Mouse (Mus musculus) stomach, embryonic 14.5 days (tissue): ENCODE results near the gene Cdkn1a. TPM values are rescaled to one million over a fixed set of nuclear protein-coding genes. Genes with fewer than 3 reads are reported as not detected.
"Not testable (repeated sequence)": the region's sequence is repeated elsewhere in the genome, so short reads cannot be mapped to it uniquely, and the experiment has no call there.

ENCODE experiments used
- ATAC-seq: fragments of 200-750 bp; cut with Nextera tagmentation; 2 replicates; pipeline ENCODE4 v1.8.0; 2017; ENCODE audit warnings: low read depth, moderate TSS enrichment; ENCODE audit not compliant: insufficient number of reproducible peaks, insufficient read depth, low FRiP score
- H3K27ac ChIP-seq: fragments of 300-500 bp; sonication (generic); 2 replicates; pipeline ENCODE4 v1.5.1; 2014; ENCODE audit warnings: mild to moderate bottlenecking, low read length, moderate library complexity, mixed read lengths
- H3K27me3 ChIP-seq: fragments of 300-500 bp; sonication (generic); 2 replicates; pipeline ENCODE4 v1.6.1; 2014; ENCODE audit warnings: low read length, control low read depth, mixed read lengths; ENCODE audit not compliant: control insufficient read depth, insufficient read depth
- H3K36me3 ChIP-seq: fragments of 300-500 bp; sonication (generic); 2 replicates; pipeline ENCODE4 v1.6.1; 2014; ENCODE audit warnings: mild to moderate bottlenecking, control low read depth, low read length, moderate library complexity, mixed read lengths; ENCODE audit not compliant: control insufficient read depth, insufficient read depth
- H3K4me1 ChIP-seq: fragments of 300-500 bp; sonication (generic); 2 replicates; pipeline ENCODE4 v1.6.1; 2014; ENCODE audit warnings: low read length, control low read depth, mixed read lengths; ENCODE audit not compliant: control insufficient read depth, insufficient read depth
- H3K4me2 ChIP-seq: fragments of 300-500 bp; sonication (generic); replicated peaks from 2 replicates; pipeline ENCODE4 v1.6.1; 2014; ENCODE audit warnings: low read depth, low read length, control low read depth
- H3K4me3 ChIP-seq: fragments of 300-500 bp; sonication (generic); 2 replicates; pipeline ENCODE4 v1.5.1; 2014; ENCODE audit warnings: low read depth, low read length, control low read depth
- H3K9ac ChIP-seq: fragments of 300-500 bp; sonication (generic); replicated peaks from 2 replicates; pipeline ENCODE4 v1.6.1; 2014; ENCODE audit warnings: low read depth, mild to moderate bottlenecking, control low read depth, low read length, moderate library complexity, mixed read lengths
- H3K9me3 ChIP-seq: fragments of 300-500 bp; sonication (generic); 2 replicates; pipeline ENCODE4 v1.6.1; 2016; ENCODE audit warnings: low read depth, low read length, control low read depth; ENCODE audit not compliant: control insufficient read depth
- WGBS: fragments of 180-500 bp; shearing (Covaris S2); extraction: QIAGEN DNeasy Blood & Tissue Kit; methylation state at CpG from one replicate; pipeline ENCODE4 v1.1.7; 2014; 5-methylcytosine and 5-hydroxymethylcytosine counted together
- polyA plus RNA-seq: library from polyadenylated mRNA; unstranded; fragments of >200 nt; fragmentation: Nextera tagmentation; extraction: Ambion mirVana; gene quantifications from 2 replicates; pipeline ENCODE4 v1.2.1, GENCODE M21; 2014

Cdkn1a gene
- 62.0 and 62.6 TPM in 2 replicates for polyA plus RNA-seq

- Histone ChIP-seq H3K4me3 (no peak within 1 kb of the TSS), H3K27ac (no peak within 1 kb of the TSS), H3K9me3 (no peaks in the 10 kb centered on the region), H3K4me1 (peaks cover 17% of the 10 kb centered on the region; the same call in 1 of the 2 replicates), H3K4me2 (no peak within 1 kb of the TSS), H3K27me3 (no peaks in the 10 kb centered on the region), H3K36me3 (no peaks in the 10 kb centered on the region), H3K9ac (no peak within 1 kb of the TSS)
- ATAC-seq = no peak
- 67% methylated on average over 3 of the region's 3 CpGs for WGBS
These were observed at the start of gene Cdkn1a for GRCm38 (mm10) chr17:29090776-29091175. TSS of gene Cdkn1a (plus strand) at chr17:29090976.

DNA sequence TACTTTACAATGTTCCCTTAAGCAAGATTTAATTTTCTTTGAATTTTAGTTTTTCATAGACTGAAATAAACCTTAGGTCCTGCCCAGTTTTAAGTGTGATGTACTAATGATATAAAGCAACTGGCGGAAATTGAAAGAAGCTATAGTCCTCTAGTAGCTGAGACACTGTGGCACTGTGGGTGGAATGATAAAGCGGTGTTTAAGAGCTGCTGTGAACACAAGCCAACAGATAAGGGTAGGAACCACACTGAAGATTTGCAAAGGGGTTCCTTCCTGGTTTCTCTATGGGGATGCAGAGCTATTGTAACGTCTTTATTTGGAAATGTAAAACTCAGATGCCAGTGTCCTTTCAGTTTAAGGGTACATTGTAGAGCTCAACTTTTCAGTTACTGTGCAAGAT is 49.1 kb upstream of the Cdkn1a start:
- not testable (repeated sequence) for H3K4me1 ChIP-seq, H3K27ac ChIP-seq, H3K27me3 ChIP-seq, H3K4me2 ChIP-seq, H3K4me3 ChIP-seq, H3K9me3 ChIP-seq, ATAC-seq, H3K9ac ChIP-seq
- peaks cover 86% of the 10 kb centered on the region for H3K36me3 ChIP-seq
- 84% methylated on average over 3 of the region's 3 CpGs for WGBS

- Histone ChIP-seq H3K27me3 (no peaks in the 10 kb centered on the region), H3K4me2 (no peak overlapping the region), H3K9ac (no peak overlapping the region), H3K36me3 (peaks cover 83% of the 10 kb centered on the region), H3K4me1 (peaks cover 2% of the 10 kb centered on the region; the same call in 1 of the 2 replicates), H3K9me3 (no peaks in the 10 kb centered on the region), H3K4me3 (no peak overlapping the region), H3K27ac (no peak overlapping the region)
- no peak for ATAC-seq
These were observed 48.2 kb upstream of the Cdkn1a start for GRCm38 (mm10) chr17:29042569-29042968.

DNA sequence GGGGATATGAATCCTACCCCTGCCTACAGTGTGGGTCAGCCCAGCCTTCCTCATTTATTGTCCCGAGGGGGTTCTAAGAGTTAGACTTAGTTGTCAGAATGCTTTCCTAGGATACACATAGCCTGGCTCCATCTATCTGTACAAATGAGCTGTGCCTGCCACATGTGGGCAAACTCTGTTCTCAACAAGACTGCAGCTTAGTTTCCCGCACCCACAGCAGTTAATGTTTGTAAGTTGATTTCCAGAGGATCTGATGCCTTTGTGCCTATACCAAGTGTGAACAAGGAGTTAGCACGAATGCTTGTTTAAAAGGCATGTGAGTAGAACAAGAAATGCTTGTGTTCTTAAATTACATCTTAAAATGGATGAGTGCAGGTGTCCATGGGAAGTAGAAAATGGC is 47.2 kb upstream of the Cdkn1a start:
- H3K36me3 ChIP-seq = peaks cover 81% of the 10 kb centered on the region
- 89% methylated on average over 3 of the region's 3 CpGs for WGBS

GRCm38 (mm10) chr17:29044146-29044924 is 46.4 kb upstream of the Cdkn1a start:
- Histone ChIP-seq H3K9ac (no peak overlapping the region), H3K4me3 (no peak overlapping the region), H3K36me3 (peaks cover 73% of the 10 kb centered on the region), H3K27ac (no peak overlapping the region), H3K4me2 (no peak overlapping the region), H3K4me1 (0 out of 2 replicates have a peak, but pooled peaks cover 2% of the 10 kb centered on the region), H3K27me3 (no peaks in the 10 kb centered on the region), H3K9me3 (no peaks in the 10 kb centered on the region)
- 87% methylated on average over 6 of the region's 6 CpGs for WGBS
- no peak for ATAC-seq

More for the DNA sequence above, 47.2 kb upstream of the Cdkn1a start:
- H3K4me3 ChIP-seq = no peak overlapping the region
- ATAC-seq = no peak
- H3K27me3 ChIP-seq = no peaks in the 10 kb centered on the region
- 0 out of 2 replicates have a peak, but pooled peaks cover 2% of the 10 kb centered on the region for H3K4me1 ChIP-seq
- H3K9me3 ChIP-seq = no peaks in the 10 kb centered on the region
- H3K4me2 ChIP-seq = no peak overlapping the region
- no peak overlapping the region for H3K9ac ChIP-seq
- H3K27ac ChIP-seq = 0 out of 2 replicates have a peak overlapping the region, but pooled peaks have one; percentile 15

GRCm38 (mm10) chr17:29044925-29045319 is 45.9 kb upstream of the Cdkn1a start:
- Histone ChIP-seq H3K27ac (no peak overlapping the region), H3K9ac (no peak overlapping the region), H3K27me3 (no peaks in the 10 kb centered on the region), H3K4me1 (0 out of 2 replicates have a peak, but pooled peaks cover 7% of the 10 kb centered on the region), H3K4me2 (no peak overlapping the region), H3K9me3 (no peaks in the 10 kb centered on the region), H3K4me3 (no peak overlapping the region), H3K36me3 (peaks cover 68% of the 10 kb centered on the region)
- 70% methylated on average over 1 of the region's 1 CpGs for WGBS
- no peak for ATAC-seq

GRCm38 (mm10) chr17:29045741-29046530 is 44.8 kb upstream of the Cdkn1a start:
- Histone ChIP-seq H3K36me3 (peaks cover 57% of the 10 kb centered on the region), H3K9me3 (no peaks in the 10 kb centered on the region), H3K27ac (no peak overlapping the region), H3K27me3 (no peaks in the 10 kb centered on the region), H3K4me3 (no peak overlapping the region), H3K9ac (no peak overlapping the region), H3K4me1 (0 out of 2 replicates have a peak, but pooled peaks cover 10% of the 10 kb centered on the region), H3K4me2 (no peak overlapping the region)
- 60% methylated on average over 12 of the region's 12 CpGs for WGBS
- ATAC-seq = peak; percentile 37

GRCm38 (mm10) chr17:29046863-29047262 is 43.9 kb upstream of the Cdkn1a start:
- Histone ChIP-seq H3K36me3 (peaks cover 52% of the 10 kb centered on the region), H3K9me3 (no peaks in the 10 kb centered on the region), H3K27ac (no peak overlapping the region), H3K27me3 (no peaks in the 10 kb centered on the region), H3K4me3 (no peak overlapping the region), H3K4me1 (0 out of 2 replicates have a peak, but pooled peaks cover 11% of the 10 kb centered on the region), H3K4me2 (no peak overlapping the region), H3K9ac (no peak overlapping the region)
- ATAC-seq = no peak
- WGBS = 83% methylated on average over 3 of the region's 3 CpGs
